Mouse (Mus musculus) CD4-positive, CD25-positive, alpha-beta regulatory T cell, adult 2 months (primary cell): ENCODE results near the gene Adcy9.
"Not testable (repeated sequence)": the region's sequence is repeated elsewhere in the genome, so short reads cannot be mapped to it uniquely, and the experiment has no call there.

ENCODE experiments used
- DNase-seq: peaks from one replicate; pipeline ENCODE4 v3.0.0-alpha.2; 2012; ENCODE audit warnings: low read depth, low spot score

Adcy9 gene

DNA sequence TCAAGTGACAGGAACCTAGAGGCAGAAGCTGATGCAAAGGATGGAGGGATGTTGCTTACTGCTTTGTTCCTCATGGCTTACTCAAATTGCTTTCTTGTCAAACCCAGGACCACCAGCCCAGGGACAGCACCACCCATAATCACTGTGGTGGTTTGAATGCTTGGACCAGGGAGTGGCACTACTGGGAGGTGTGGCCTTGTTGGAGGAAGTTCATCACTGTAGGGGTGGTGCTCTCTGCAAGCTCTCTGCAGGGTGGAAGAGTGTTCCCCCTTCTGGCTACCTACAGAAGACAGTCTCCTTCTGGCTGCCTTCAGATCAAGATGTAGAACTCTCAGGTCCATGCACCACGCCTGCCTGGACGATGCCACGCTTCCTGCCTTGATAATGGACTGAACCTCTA is 148.0 kb downstream of the Adcy9 start:
- peak; percentile 14 for DNase-seq

DNA sequence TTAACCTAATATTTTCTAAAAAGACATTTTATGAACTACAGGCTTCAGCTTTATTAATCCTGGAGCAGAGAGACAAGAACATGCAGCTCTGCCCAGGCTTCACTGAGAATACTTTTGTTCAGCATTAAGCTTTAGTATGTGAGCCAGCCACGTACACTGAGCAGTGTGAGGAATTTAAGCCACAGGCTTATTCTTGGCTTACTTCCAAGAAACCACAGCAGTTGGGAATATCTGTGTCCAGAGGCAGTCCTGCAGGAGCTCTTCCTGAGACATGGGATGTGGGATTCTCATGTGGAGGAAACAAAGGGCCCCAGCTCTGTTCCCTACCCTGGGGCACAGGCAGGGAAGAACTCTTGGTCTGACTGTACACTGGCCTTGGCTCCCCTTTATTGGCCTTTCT is 149.4 kb downstream of the Adcy9 start:
- no peak for DNase-seq

GRCm38 (mm10) chr16:4267857-4268666 is 152.2 kb downstream of the Adcy9 start:
- DNase-seq = peak; percentile 72

- DNase-seq = no peak
These were observed 152.8 kb downstream of the Adcy9 start for GRCm38 (mm10) chr16:4267453-4267852.

- no peak for DNase-seq
These were observed 154.9 kb downstream of the Adcy9 start for GRCm38 (mm10) chr16:4265351-4265750.

GRCm38 (mm10) chr16:4263486-4263885 is 156.8 kb downstream of the Adcy9 start:
- DNase-seq = no peak

DNA sequence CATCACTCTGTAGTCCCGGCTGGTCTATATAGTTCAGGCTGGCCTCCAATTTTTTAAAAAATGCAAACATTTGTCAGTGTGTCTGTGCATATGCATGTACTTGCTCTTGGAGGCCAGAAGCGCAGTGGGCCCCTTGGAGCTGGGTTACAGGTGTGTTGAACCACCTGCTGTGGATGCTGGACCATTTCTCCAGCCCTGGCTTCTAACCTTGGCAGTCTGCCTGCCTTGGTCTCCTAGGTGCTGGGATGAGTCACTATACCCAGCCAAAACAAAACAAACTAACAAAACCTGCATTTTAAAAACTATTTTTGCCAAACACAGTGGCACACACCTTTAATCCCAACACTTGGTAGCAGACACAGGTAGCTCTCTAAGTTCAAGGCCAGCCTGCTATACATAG is 162.8 kb downstream of the Adcy9 start:
- DNase-seq = no peak

DNA sequence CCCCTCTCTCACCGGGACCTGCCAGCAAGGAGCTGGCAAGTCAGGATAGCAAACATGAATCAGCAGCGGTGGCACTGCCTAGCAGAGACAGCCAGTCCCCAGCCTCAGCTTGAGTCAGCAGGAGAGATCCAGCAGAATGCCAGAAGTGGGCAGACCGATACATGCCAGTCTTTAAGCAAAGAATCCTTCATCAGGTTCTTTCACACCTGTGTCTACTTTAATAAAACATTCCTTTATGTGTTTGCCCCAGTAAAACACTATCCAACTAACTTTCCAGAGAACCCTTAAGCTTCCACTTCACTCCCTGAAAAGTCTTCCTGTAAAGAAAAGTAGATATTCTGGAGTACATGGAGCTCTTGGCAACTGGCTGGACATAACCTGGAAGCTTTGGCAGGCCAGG is 171.5 kb downstream of the Adcy9 start:
- DNase-seq = no peak

GRCm38 (mm10) chr16:4245241-4245640 is 175.1 kb downstream of the Adcy9 start:
- not testable (repeated sequence) for DNase-seq
